Mouse (Mus musculus): ENCODE results near the gene Prph2. TPM values are rescaled to one million over a fixed set of nuclear protein-coding genes. Genes with fewer than 3 reads are reported as not detected.

Prph2 gene
- not detected in 2 replicates for polyA plus RNA-seq (2014; fragmentation: Nextera tagmentation; extraction: Ambion mirVana)

DNA sequence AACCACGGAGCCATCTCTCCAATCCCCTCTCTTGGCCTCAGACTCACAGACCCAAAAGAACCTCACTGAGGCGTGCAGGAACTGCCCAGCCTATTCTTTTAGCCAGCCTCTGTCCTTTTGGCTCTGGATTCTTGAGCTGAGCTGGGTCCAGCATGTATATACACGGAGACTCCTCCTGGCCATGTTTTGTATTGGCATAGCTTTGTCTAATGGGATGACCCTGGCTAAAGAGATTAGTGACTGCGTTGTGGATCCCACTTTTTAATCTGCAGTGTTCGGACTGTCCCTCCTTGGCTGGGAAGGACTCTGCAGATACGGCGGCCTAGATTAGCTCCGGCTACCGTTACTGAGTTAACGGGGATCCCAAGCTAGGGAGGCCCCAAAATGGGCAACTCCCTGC lies at the start of gene Prph2:
TSS of gene Prph2 (plus strand) at position 274 of the 400 bp plus-strand sequence.
- WGBS: 91% methylated on average over 10 of the region's 10 CpGs
- H3K36me3 ChIP-seq (ENCODE audit: control insufficient read depth, insufficient read depth, low read length): no peaks in the 10 kb centered on the region
- no peak within 1 kb of the TSS for H3K27ac ChIP-seq (ENCODE audit: low read depth, low read length)
- H3K4me1 ChIP-seq (ENCODE audit: control insufficient read depth, insufficient read depth, low read length): no peaks in the 10 kb centered on the region
- ATAC-seq (ENCODE audit: low read depth): no peak
- no peak within 1 kb of the TSS for H3K4me3 ChIP-seq (ENCODE audit: low read depth, low read length)
- no peaks in the 10 kb centered on the region for H3K27me3 ChIP-seq (ENCODE audit: control insufficient read depth, insufficient read depth, low read length)
- H3K9me3 ChIP-seq (ENCODE audit: control insufficient read depth, low read length): no peaks in the 10 kb centered on the region
- H3K9ac ChIP-seq (replicated peaks; ENCODE audit: low read depth, low read length): no peak within 1 kb of the TSS
- no peak within 1 kb of the TSS for H3K4me2 ChIP-seq (ENCODE audit: low read depth, low read length)

DNA sequence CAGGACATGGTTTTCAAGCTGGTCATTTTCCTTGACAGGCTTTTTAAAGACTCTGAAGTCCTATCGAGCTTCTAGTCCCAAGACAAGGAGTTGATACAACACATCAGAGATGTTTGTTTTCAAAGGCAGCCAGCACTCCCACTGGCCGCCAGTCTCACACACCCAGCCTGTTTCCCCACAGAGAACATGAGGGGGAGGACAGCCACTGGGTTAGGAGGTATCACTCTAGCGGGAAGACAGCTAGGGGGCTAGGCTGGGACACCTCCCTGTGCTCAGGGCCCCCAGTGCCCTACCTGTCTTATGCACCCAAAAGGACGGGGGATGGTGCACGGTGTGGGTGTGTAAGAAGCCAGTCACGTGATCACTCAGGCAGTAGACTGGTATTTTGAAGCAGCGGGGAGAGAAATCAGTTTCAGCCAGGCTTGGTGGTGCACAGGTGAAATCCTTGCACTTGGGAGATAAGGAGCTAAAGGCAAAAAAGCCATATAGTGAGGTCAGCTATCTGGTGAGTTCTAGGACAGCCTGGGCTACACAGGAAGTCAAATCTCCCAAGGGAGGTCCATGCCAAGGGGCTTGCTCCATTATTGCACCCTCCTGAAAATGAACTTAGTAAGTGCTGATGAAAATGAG lies 45.6 kb upstream of the Prph2 start:
- H3K4me2 ChIP-seq (ENCODE audit: low read depth, low read length): no peak overlapping the region
- no peaks in the 10 kb centered on the region for H3K27me3 ChIP-seq (ENCODE audit: control insufficient read depth, insufficient read depth, low read length)
- no peak for ATAC-seq (ENCODE audit: low read depth)
- 77% methylated on average over 7 of the region's 7 CpGs for WGBS
- no peak overlapping the region for H3K4me3 ChIP-seq (ENCODE audit: low read depth, low read length)
- peaks cover 6% of the 10 kb centered on the region; the same call in 1 of the 2 replicates for H3K4me1 ChIP-seq (ENCODE audit: control insufficient read depth, insufficient read depth, low read length)
- no peak overlapping the region for H3K27ac ChIP-seq (ENCODE audit: low read depth, low read length)
- H3K9ac ChIP-seq (replicated peaks; ENCODE audit: low read depth, low read length): no peak overlapping the region
- H3K9me3 ChIP-seq (ENCODE audit: control insufficient read depth, low read length): no peaks in the 10 kb centered on the region
- no peaks in the 10 kb centered on the region for H3K36me3 ChIP-seq (ENCODE audit: control insufficient read depth, insufficient read depth, low read length)

DNA sequence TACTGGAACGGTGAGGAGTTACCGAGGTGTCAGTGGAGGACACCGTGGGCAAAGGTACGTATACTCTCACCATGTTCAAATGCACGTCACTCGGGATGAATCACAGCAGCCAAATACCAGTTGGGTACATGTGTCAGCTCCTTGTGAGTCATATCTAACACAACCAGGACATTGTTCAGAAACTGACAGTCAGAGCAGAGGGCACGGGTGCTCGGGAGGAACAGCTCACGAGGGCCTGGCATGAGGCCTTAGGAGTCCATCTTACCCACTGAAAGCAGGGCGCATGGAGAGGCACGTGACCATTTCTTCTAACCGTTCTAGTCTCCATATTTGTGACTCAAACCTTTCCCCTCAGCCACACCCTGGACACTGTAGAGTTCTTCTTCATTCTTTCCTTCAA lies 43.4 kb upstream of the Prph2 start:
- WGBS: 95% methylated on average over 12 of the region's 12 CpGs
- Histone ChIP-seq H3K4me1 (ENCODE audit: control insufficient read depth, insufficient read depth, low read length) (no peaks in the 10 kb centered on the region), H3K27ac (ENCODE audit: low read depth, low read length) (no peak overlapping the region), H3K9me3 (ENCODE audit: control insufficient read depth, low read length) (no peaks in the 10 kb centered on the region), H3K27me3 (ENCODE audit: control insufficient read depth, insufficient read depth, low read length) (no peaks in the 10 kb centered on the region), H3K4me2 (ENCODE audit: low read depth, low read length) (no peak overlapping the region), H3K9ac (replicated peaks; ENCODE audit: low read depth, low read length) (no peak overlapping the region), H3K36me3 (ENCODE audit: control insufficient read depth, insufficient read depth, low read length) (no peaks in the 10 kb centered on the region), H3K4me3 (ENCODE audit: low read depth, low read length) (no peak overlapping the region)
- no peak for ATAC-seq (ENCODE audit: low read depth)

DNA sequence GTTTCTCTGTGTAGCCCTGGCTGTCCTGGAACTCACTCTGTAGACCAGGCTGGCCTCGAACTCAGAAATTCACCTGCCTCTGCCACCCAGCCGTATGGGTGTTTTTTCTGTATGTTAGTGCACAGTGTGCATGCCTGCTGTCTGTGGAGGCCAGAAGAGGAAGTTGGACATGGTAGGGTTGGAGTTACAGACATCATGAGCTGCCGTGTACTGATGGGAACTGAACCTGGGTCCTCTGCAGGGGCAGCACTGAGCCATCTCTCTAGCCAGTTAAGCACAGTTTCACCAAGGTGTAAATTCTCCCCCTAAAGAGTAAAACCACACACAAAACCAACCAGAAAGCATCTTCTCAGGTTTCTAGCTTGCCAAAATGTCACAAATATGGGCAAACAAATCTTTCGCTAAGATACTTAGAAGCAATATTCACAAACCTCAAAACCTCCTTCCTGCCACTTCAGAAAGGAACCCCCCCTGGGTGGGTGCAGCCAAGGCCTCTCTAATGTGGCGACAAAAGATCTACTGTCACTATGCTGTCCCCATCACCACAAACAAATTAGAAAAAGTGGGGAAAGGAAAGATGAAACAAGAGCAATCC lies 40.0 kb upstream of the Prph2 start:
- Histone ChIP-seq H3K4me2 (ENCODE audit: low read depth, low read length) (no peak overlapping the region), H3K36me3 (ENCODE audit: control insufficient read depth, insufficient read depth, low read length) (no peaks in the 10 kb centered on the region), H3K4me1 (ENCODE audit: control insufficient read depth, insufficient read depth, low read length) (no peaks in the 10 kb centered on the region), H3K9me3 (ENCODE audit: control insufficient read depth, low read length) (no peaks in the 10 kb centered on the region), H3K27me3 (ENCODE audit: control insufficient read depth, insufficient read depth, low read length) (no peaks in the 10 kb centered on the region), H3K9ac (replicated peaks; ENCODE audit: low read depth, low read length) (no peak overlapping the region), H3K27ac (ENCODE audit: low read depth, low read length) (no peak overlapping the region), H3K4me3 (ENCODE audit: low read depth, low read length) (no peak overlapping the region)
- ATAC-seq (ENCODE audit: low read depth): no peak
- 93% methylated on average over 5 of the region's 5 CpGs for WGBS

DNA sequence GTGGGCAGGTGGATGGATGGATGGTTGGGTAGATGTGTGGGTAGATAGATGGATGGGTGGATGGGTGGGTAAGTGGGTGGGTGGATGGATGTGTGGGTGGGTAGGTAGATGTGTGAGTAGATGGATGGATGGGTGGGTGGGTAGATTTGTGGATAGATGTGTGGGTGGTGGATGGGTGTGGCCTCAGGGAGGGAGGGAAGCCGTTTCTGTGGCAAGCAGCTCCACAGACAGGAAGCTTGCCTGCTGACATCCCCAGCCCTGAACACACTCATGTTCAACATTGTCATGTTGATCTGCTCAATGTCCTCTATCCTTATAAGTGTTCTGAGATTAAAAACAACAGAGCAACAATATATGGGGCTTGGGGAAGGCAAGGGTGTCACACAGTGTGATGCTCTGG lies 39.3 kb upstream of the Prph2 start:
- WGBS: 74% methylated on average over 1 of the region's 1 CpGs
- Histone ChIP-seq H3K4me2 (ENCODE audit: low read depth, low read length) (no peak overlapping the region), H3K9ac (replicated peaks; ENCODE audit: low read depth, low read length) (no peak overlapping the region), H3K36me3 (ENCODE audit: control insufficient read depth, insufficient read depth, low read length) (no peaks in the 10 kb centered on the region), H3K9me3 (ENCODE audit: control insufficient read depth, low read length) (no peaks in the 10 kb centered on the region), H3K4me1 (ENCODE audit: control insufficient read depth, insufficient read depth, low read length) (no peaks in the 10 kb centered on the region), H3K27ac (ENCODE audit: low read depth, low read length) (no peak overlapping the region), H3K27me3 (ENCODE audit: control insufficient read depth, insufficient read depth, low read length) (no peaks in the 10 kb centered on the region), H3K4me3 (ENCODE audit: low read depth, low read length) (no peak overlapping the region)
- no peak for ATAC-seq (ENCODE audit: low read depth)

DNA sequence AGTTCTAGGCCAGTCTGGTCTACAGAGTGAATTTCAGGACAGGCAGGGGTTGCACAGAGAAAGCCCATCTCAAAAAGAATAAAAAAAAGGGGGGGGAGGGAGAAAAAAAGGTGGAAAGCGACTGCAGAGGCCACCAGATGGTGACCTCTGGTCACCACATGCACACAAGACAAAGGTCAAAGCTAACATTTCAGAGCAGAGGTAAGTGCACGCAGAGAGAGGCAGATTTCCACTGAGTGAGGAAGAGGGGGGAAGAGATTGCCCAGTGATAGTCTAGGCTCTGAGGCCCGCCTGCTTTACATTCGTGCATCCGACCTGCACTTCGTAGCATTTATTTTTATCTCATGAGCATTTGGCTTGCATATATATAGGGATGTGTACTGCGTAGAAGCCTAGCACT lies 37.5 kb upstream of the Prph2 start:
- H3K4me3 ChIP-seq (ENCODE audit: low read depth, low read length): no peak overlapping the region
- H3K9me3 ChIP-seq (ENCODE audit: control insufficient read depth, low read length): no peaks in the 10 kb centered on the region
- no peak overlapping the region for H3K4me2 ChIP-seq (ENCODE audit: low read depth, low read length)
- H3K4me1 ChIP-seq (ENCODE audit: control insufficient read depth, insufficient read depth, low read length): no peaks in the 10 kb centered on the region
- H3K27me3 ChIP-seq (ENCODE audit: control insufficient read depth, insufficient read depth, low read length): no peaks in the 10 kb centered on the region
- H3K9ac ChIP-seq (replicated peaks; ENCODE audit: low read depth, low read length): no peak overlapping the region
- no peaks in the 10 kb centered on the region for H3K36me3 ChIP-seq (ENCODE audit: control insufficient read depth, insufficient read depth, low read length)
- 80% methylated on average over 7 of the region's 7 CpGs for WGBS
- ATAC-seq (ENCODE audit: low read depth): no peak
- H3K27ac ChIP-seq (ENCODE audit: low read depth, low read length): no peak overlapping the region

DNA sequence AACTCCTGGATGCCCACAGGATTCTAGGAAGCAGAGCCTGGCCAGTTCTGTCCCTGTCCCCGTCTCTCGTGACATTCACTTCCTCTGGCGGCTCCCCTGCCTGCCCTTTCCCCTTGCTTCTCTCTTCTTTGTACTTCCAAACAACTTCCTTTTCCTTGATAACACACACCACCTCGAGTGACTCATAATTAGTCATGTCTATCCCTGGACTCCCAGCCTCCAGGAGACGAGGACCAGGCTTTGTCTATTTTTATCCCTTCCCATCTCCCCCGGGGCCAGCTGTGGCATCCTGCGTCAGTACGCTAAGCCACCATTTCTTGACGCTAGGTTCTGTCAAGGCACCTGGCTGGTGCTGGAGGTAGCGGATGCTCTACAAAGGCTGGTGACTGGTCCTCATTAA lies 36.1 kb upstream of the Prph2 start:
- Histone ChIP-seq H3K4me1 (ENCODE audit: control insufficient read depth, insufficient read depth, low read length) (no peaks in the 10 kb centered on the region), H3K4me3 (ENCODE audit: low read depth, low read length) (no peak overlapping the region), H3K4me2 (ENCODE audit: low read depth, low read length) (no peak overlapping the region), H3K9me3 (ENCODE audit: control insufficient read depth, low read length) (no peaks in the 10 kb centered on the region), H3K36me3 (ENCODE audit: control insufficient read depth, insufficient read depth, low read length) (no peaks in the 10 kb centered on the region), H3K27me3 (ENCODE audit: control insufficient read depth, insufficient read depth, low read length) (no peaks in the 10 kb centered on the region), H3K9ac (replicated peaks; ENCODE audit: low read depth, low read length) (no peak overlapping the region), H3K27ac (ENCODE audit: low read depth, low read length) (no peak overlapping the region)
- ATAC-seq (ENCODE audit: low read depth): no peak
- 57% methylated on average over 10 of the region's 10 CpGs for WGBS

DNA sequence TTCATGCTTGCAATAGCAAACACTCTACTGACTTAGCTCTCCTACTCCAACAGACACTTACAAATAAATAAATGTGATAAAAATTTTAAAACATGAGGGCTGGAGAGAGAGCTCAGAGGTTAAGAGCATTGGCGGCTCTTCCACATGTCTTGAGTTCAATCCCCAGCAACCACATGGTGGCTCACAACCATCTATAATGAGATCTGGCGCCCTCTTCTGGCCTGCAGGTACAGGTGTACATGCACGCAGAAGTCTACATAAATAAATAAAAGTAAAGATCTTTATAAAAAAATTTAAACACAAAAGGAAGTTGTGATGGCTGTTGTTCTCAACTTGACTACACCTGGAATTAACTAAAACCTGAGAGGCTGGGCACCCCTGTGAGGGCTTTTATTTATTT lies 34.6 kb upstream of the Prph2 start:
- no peak overlapping the region for H3K27ac ChIP-seq (ENCODE audit: low read depth, low read length)
- H3K9ac ChIP-seq (replicated peaks; ENCODE audit: low read depth, low read length): no peak overlapping the region
- no peak overlapping the region for H3K4me3 ChIP-seq (ENCODE audit: low read depth, low read length)
- no peaks in the 10 kb centered on the region for H3K27me3 ChIP-seq (ENCODE audit: control insufficient read depth, insufficient read depth, low read length)
- no peak overlapping the region for H3K4me2 ChIP-seq (ENCODE audit: low read depth, low read length)
- H3K9me3 ChIP-seq (ENCODE audit: control insufficient read depth, low read length): no peaks in the 10 kb centered on the region
- no peak for ATAC-seq (ENCODE audit: low read depth)
- H3K36me3 ChIP-seq (ENCODE audit: control insufficient read depth, insufficient read depth, low read length): no peaks in the 10 kb centered on the region
- no peaks in the 10 kb centered on the region for H3K4me1 ChIP-seq (ENCODE audit: control insufficient read depth, insufficient read depth, low read length)
- WGBS: 76% methylated on average over 3 of the region's 3 CpGs

DNA sequence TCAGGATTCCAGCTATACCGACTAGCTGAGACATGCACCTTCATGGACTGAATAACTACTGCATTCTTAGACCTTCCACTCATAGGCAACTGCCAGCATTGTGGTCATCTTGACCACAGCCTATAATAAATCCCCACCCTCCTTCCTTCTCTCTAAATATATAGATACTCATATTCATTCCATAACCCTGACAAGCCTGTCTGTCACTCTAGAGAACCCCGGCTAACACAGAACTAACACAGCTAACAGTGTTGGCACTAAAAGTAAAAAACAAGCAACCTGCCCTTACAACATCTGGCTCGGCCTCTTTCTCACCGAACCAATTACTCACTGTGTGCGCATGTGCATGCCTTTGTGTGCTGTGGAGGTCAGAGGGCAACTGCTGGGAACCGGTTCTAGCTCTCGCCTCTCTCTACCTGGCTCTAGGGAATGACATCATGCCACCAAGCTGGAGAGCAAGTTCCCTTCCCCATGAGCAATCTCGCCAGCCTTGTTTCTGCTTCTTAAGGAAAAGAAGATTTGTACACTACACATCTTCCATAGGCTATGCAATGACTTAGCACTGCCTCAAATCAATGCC lies 33.8 kb upstream of the Prph2 start:
- ATAC-seq (ENCODE audit: low read depth): no peak
- Histone ChIP-seq H3K27ac (ENCODE audit: low read depth, low read length) (no peak overlapping the region), H3K27me3 (ENCODE audit: control insufficient read depth, insufficient read depth, low read length) (no peaks in the 10 kb centered on the region), H3K4me2 (ENCODE audit: low read depth, low read length) (no peak overlapping the region), H3K9me3 (ENCODE audit: control insufficient read depth, low read length) (no peaks in the 10 kb centered on the region), H3K4me3 (ENCODE audit: low read depth, low read length) (no peak overlapping the region), H3K9ac (replicated peaks; ENCODE audit: low read depth, low read length) (no peak overlapping the region), H3K4me1 (ENCODE audit: control insufficient read depth, insufficient read depth, low read length) (no peaks in the 10 kb centered on the region), H3K36me3 (ENCODE audit: control insufficient read depth, insufficient read depth, low read length) (no peaks in the 10 kb centered on the region)
- 76% methylated on average over 8 of the region's 8 CpGs for WGBS
